ENCODE assay signal across 28 mouse cellular contexts in the genomic region with DNA sequence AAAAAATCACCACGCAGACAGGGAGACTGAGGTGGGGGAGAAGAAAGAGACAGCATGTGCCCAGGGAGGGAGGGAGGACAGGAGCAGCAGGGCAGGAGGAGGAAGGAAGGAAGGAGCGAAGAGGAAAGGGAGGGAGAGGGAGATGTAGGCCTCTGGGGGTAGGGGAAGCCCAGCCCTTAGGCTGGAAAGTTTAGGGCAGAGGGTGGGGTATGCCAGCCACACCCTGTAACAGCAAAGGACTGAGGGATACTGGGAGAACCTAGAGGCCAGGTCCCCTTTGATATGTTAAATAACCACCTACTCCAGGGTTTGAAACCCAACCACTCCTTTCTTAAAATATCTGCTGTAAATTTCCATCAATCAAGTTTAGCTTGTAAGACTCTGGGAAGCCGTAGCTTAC. TPM values are rescaled to one million over a fixed set of nuclear protein-coding genes. Genes with fewer than 3 reads are reported as not detected.
DNase-seq lines count a peak whose midpoint lies in the region; ATAC-seq and TF ChIP-seq lines count a peak whose summit lies in the region.
"Had no signal": no experiment of that assay in that cellular context is flagged by ENCODE, and none has a peak within 500 bp of the region (broad histone marks: within the 10 kb centered on the region; RNA-seq: fewer than 3 reads in every experiment).

No protein-coding gene starts in this region.

- 0 out of 2 replicates have a peak, but pooled peaks cover 3% of the 10 kb centered on the region for H3K4me1 ChIP-seq in hindbrain, embryonic 10.5 days (replicated peaks)
- H3K4me1 ChIP-seq in hindbrain, postnatal 0 days (ENCODE audit: insufficient read depth, low read length): no peaks in the 10 kb centered on the region
- H3K4me1 ChIP-seq in E14TG2a.4 (replicated peaks; ENCODE audit: low read depth, low read length) (peaks cover 92% of the 10 kb centered on the region), ES-E14 (ENCODE audit: control insufficient read depth in 2 of 2, insufficient read depth in 2 of 2, low read length in 2 of 2, poor library complexity in 1 of 2) (peaks cover 9 to 11% of the 10 kb centered on the region in 2 experiments; a peak in 3 of 4 replicates)
- no peaks in the 10 kb centered on the region for H3K4me1 ChIP-seq in intestine, embryonic 16.5 days (ENCODE audit: control insufficient read depth, insufficient read depth, low read length)
- H3K4me1 ChIP-seq in hindbrain, embryonic 14.5 days (replicated peaks; ENCODE audit: control insufficient read depth, insufficient read depth, low read length): no peaks in the 10 kb centered on the region
- H3K4me1 ChIP-seq: embryonic facial prominence, embryonic 15.5 days; heart, embryonic 10.5 days; heart, embryonic 15.5 days; hindbrain, embryonic 15.5 days had no signal

- H3K36me3 ChIP-seq in hindbrain, embryonic 10.5 days: no peaks in the 10 kb centered on the region
- no peaks in the 10 kb centered on the region for H3K36me3 ChIP-seq in hindbrain, postnatal 0 days (ENCODE audit: insufficient read depth, low read length)
- peaks cover 11% of the 10 kb centered on the region for H3K36me3 ChIP-seq in E14TG2a.4 (ENCODE audit: insufficient read depth, low read length)
- H3K36me3 ChIP-seq in ES-E14 (ENCODE audit: control insufficient read depth, insufficient read depth, low read length, poor library complexity, severe bottlenecking): peaks cover 2% of the 10 kb centered on the region; the same call in 1 of the 2 replicates
- H3K36me3 ChIP-seq in intestine, embryonic 16.5 days (ENCODE audit: control insufficient read depth, insufficient read depth, low read length): no peaks in the 10 kb centered on the region
- no peaks in the 10 kb centered on the region for H3K36me3 ChIP-seq in hindbrain, embryonic 14.5 days (replicated peaks; ENCODE audit: control insufficient read depth, insufficient read depth)
- H3K36me3 ChIP-seq: embryonic facial prominence, embryonic 15.5 days; forebrain, embryonic 10.5 days; heart, embryonic 10.5 days; heart, embryonic 15.5 days; hindbrain, embryonic 15.5 days had no signal

- H3K9ac ChIP-seq in hindbrain, postnatal 0 days (replicated peaks; ENCODE audit: low read length): no peak overlapping the region
- H3K9ac ChIP-seq in ES-E14 (ENCODE audit: insufficient read depth, low read depth, low read length, poor library complexity, severe bottlenecking): peak overlapping the region; percentile 26; the same call in 1 of the 2 replicates
- H3K9ac ChIP-seq in intestine, embryonic 16.5 days (ENCODE audit: low read depth, low read length): no peak overlapping the region
- no peak overlapping the region for H3K9ac ChIP-seq in hindbrain, embryonic 14.5 days
- H3K9ac ChIP-seq: embryonic facial prominence, embryonic 15.5 days; heart, embryonic 15.5 days; hindbrain, embryonic 15.5 days had no signal

- in situ Hi-C loops in ES-E14 (cut with MboI; ENCODE audit: low sequenced_read_pairs in 2 of 2, unreplicated experiment in 2 of 2): no loop called here

- H3K4me3 ChIP-seq in hindbrain, embryonic 10.5 days: no peak overlapping the region
- no peak overlapping the region for H3K4me3 ChIP-seq in hindbrain, postnatal 0 days (ENCODE audit: low read length)
- peak overlapping the region; percentile 45 for H3K4me3 ChIP-seq in E14TG2a.4 (replicated peaks; ENCODE audit: low read length)
- H3K4me3 ChIP-seq in ES-E14 (ENCODE audit: insufficient read depth in 1 of 2, low read depth in 1 of 2, low read length in 2 of 2, poor library complexity in 1 of 2, severe bottlenecking in 1 of 2): peak overlapping the region in 1 of 2 experiments; percentile 44; a peak in 2 of 4 replicates
- H3K4me3 ChIP-seq in intestine, embryonic 16.5 days (ENCODE audit: low read length): no peak overlapping the region
- no peak overlapping the region for H3K4me3 ChIP-seq in hindbrain, embryonic 14.5 days (replicated peaks; ENCODE audit: low read length)
- H3K4me3 ChIP-seq: embryonic facial prominence, embryonic 15.5 days; erythroblast, embryonic 14.5 days; forebrain, embryonic 10.5 days; gastrocnemius, adult 2 months; heart, embryonic 10.5 days; heart, embryonic 15.5 days; hindbrain, embryonic 15.5 days had no signal

- DNase-seq in hindbrain, embryonic 10.5 days (ENCODE audit: low spot score): no peak
- DNase-seq in hindbrain, postnatal 0 days (ENCODE audit: low spot score): no peak
- peak; percentile 75 for DNase-seq in ES-E14 (ENCODE audit: low read depth, low spot score)
- DNase-seq in hindbrain, embryonic 14.5 days (ENCODE audit: low spot score): no peak
- DNase-seq: adrenal gland, adult 8-10 months; adrenal gland, postnatal 36 days; cerebellum, adult 2 months; cerebellum, postnatal 14 days; embryo, embryonic 11 days; gastrocnemius, adult 2 months; gastrocnemius, postnatal 25 days; heart, adult 18-20 months; heart, postnatal 14 days had no signal

- 0 out of 2 replicates have a peak overlapping the region, but pooled peaks have one; percentile 5 for H3K27ac ChIP-seq in hindbrain, embryonic 10.5 days
- no peak overlapping the region for H3K27ac ChIP-seq in hindbrain, postnatal 0 days
- peak overlapping the region; percentile 98 for H3K27ac ChIP-seq in ES-E14 (ENCODE audit: insufficient read depth, low read depth, low read length, poor library complexity, severe bottlenecking)
- H3K27ac ChIP-seq in intestine, embryonic 16.5 days (ENCODE audit: low read length): no peak overlapping the region
- no peak overlapping the region for H3K27ac ChIP-seq in hindbrain, embryonic 14.5 days
- H3K27ac ChIP-seq: embryonic facial prominence, embryonic 15.5 days; forebrain, embryonic 10.5 days; gastrocnemius, adult 2 months; heart, embryonic 10.5 days; heart, embryonic 15.5 days; hindbrain, embryonic 15.5 days had no signal

- no peaks in the 10 kb centered on the region for H3K9me3 ChIP-seq in hindbrain, embryonic 10.5 days
- H3K9me3 ChIP-seq in hindbrain, postnatal 0 days (ENCODE audit: low read length): no peaks in the 10 kb centered on the region
- H3K9me3 ChIP-seq in E14TG2a.4 (ENCODE audit: low read length) (peaks cover 11% of the 10 kb centered on the region; the same call in 1 of the 2 replicates), ES-E14 (ENCODE audit: control insufficient read depth, insufficient read depth, low read depth, low read length) (no peaks in the 10 kb centered on the region)
- H3K9me3 ChIP-seq in intestine, embryonic 16.5 days (ENCODE audit: control insufficient read depth, low read length): no peaks in the 10 kb centered on the region
- H3K9me3 ChIP-seq in hindbrain, embryonic 14.5 days (ENCODE audit: control insufficient read depth, low read length): no peaks in the 10 kb centered on the region
- H3K9me3 ChIP-seq: embryonic facial prominence, embryonic 15.5 days; forebrain, embryonic 10.5 days; heart, embryonic 10.5 days; heart, embryonic 15.5 days; hindbrain, embryonic 15.5 days had no signal

- 60% methylated on average over 3 of the region's 3 CpGs for WGBS in hindbrain, embryonic 10.5 days
- WGBS in hindbrain, postnatal 0 days: 55% methylated on average over 3 of the region's 3 CpGs
- WGBS in intestine, embryonic 16.5 days: 61% methylated on average over 3 of the region's 3 CpGs
- 65% methylated on average over 3 of the region's 3 CpGs for WGBS in hindbrain, embryonic 14.5 days

- ATAC-seq in hindbrain, postnatal 0 days: no peak
- peak; percentile 60 for ATAC-seq in intestine, embryonic 16.5 days
- ATAC-seq in megakaryocyte, adult 5-6 weeks (ENCODE audit: poor library complexity, severe bottlenecking): no peak
- no peak for ATAC-seq in hindbrain, embryonic 14.5 days (ENCODE audit: low FRiP score)
- ATAC-seq: forebrain, embryonic 14.5 days; inflammation-experienced regulatory T-cells, adult 6 months had no signal

- TF ChIP-seq CTCF in hindbrain, postnatal 0 days (IDR thresholded peaks at IDR 0.05; ENCODE audit: low read depth): no peak
- TF ChIP-seq CTCF in E14TG2a.4 (conservative IDR thresholded peaks at IDR 0.05; ENCODE audit: low read length): no peak

- H3K4me2 ChIP-seq in hindbrain, postnatal 0 days (ENCODE audit: low read depth, low read length): no peak overlapping the region
- no peak overlapping the region for H3K4me2 ChIP-seq in intestine, embryonic 16.5 days (ENCODE audit: low read depth, low read length)
- H3K4me2 ChIP-seq in hindbrain, embryonic 14.5 days (replicated peaks): no peak overlapping the region
- H3K4me2 ChIP-seq: embryonic facial prominence, embryonic 15.5 days; heart, embryonic 15.5 days; hindbrain, embryonic 15.5 days had no signal

- H3K27me3 ChIP-seq in hindbrain, embryonic 10.5 days (ENCODE audit: insufficient read depth, poor library complexity, severe bottlenecking): no peaks in the 10 kb centered on the region
- H3K27me3 ChIP-seq in hindbrain, postnatal 0 days (ENCODE audit: insufficient read depth, low read length): no peaks in the 10 kb centered on the region
- no peaks in the 10 kb centered on the region for H3K27me3 ChIP-seq in E14TG2a.4 (ENCODE audit: insufficient read depth, low read length)
- H3K27me3 ChIP-seq in intestine, embryonic 16.5 days (replicated peaks; ENCODE audit: control insufficient read depth, insufficient read depth, low read length): no peaks in the 10 kb centered on the region
- no peaks in the 10 kb centered on the region for H3K27me3 ChIP-seq in hindbrain, embryonic 14.5 days (ENCODE audit: control insufficient read depth, insufficient read depth, low read length)
- H3K27me3 ChIP-seq: embryonic facial prominence, embryonic 15.5 days; heart, embryonic 15.5 days; hindbrain, embryonic 15.5 days had no signal

TF ChIP-seq in ES-E14, 5 proteins besides CTCF, POLR2A, EP300 and RAD21 (continues in another document):
- no peak for TF ChIP-seq MAFK (IDR thresholded peaks at IDR 0.05; ENCODE audit: insufficient read depth, low read depth, low read length)

RNA-seq across cellular contexts. Expression of gene Gsta3, which starts 16.0 kb away (rescaled TPM):
- polyA plus RNA-seq in hindbrain, embryonic 10.5 days (2016; fragmentation: Nextera tagmentation; extraction: Ambion mirVana): 0.21 and 0.26 TPM in 2 replicates
- total RNA-seq in hindbrain, postnatal 0 days (2014; rRNA removed): 0.31 and 0.40 TPM in 2 replicates
- 0.74 and 0.78 TPM in 2 replicates for polyA plus RNA-seq in hindbrain, postnatal 0 days (2015; fragmentation: Nextera tagmentation; extraction: Ambion mirVana)
- total RNA-seq in ES-E14 (2012; rRNA removed): 4.5 and 11.7 TPM in 2 replicates
- 11.9 and 17.9 TPM in 2 replicates for polyA plus RNA-seq in intestine, embryonic 16.5 days (2015; fragmentation: Nextera tagmentation; extraction: Ambion mirVana)
- total RNA-seq in megakaryocyte, adult 5-6 weeks (2015): not detected in 2 replicates
- not detected in 2 replicates for total RNA-seq in megakaryocyte, adult 5-6 weeks (2017)
- polyA plus RNA-seq in hindbrain, embryonic 14.5 days (2014; fragmentation: Nextera tagmentation; extraction: Ambion mirVana): 0.51 and 0.61 TPM in 2 replicates
- total RNA-seq: common myeloid progenitor, adult 5-6 weeks; hematopoietic stem cell, adult 5-6 weeks had no signal
- polyA plus RNA-seq: C2C12; embryonic facial prominence, embryonic 11.5 days had no signal

RNA-seq across cellular contexts. Expression of gene Tmem14a, which starts 38.0 kb away (rescaled TPM):
- 10.5 and 11.1 TPM in 2 replicates for polyA plus RNA-seq in hindbrain, embryonic 10.5 days (2016; fragmentation: Nextera tagmentation; extraction: Ambion mirVana)
- total RNA-seq in hindbrain, postnatal 0 days (2014; rRNA removed): 16.9 and 18.7 TPM in 2 replicates
- 26.5 and 27.8 TPM in 2 replicates for polyA plus RNA-seq in hindbrain, postnatal 0 days (2015; fragmentation: Nextera tagmentation; extraction: Ambion mirVana)
- total RNA-seq in ES-E14 (2012; rRNA removed): 5.7 and 5.8 TPM in 2 replicates
- 12.8 and 14.1 TPM in 2 replicates for polyA plus RNA-seq in intestine, embryonic 16.5 days (2015; fragmentation: Nextera tagmentation; extraction: Ambion mirVana)
- 0.73 and 1.2 TPM in 2 replicates for total RNA-seq in megakaryocyte, adult 5-6 weeks (2015)
- total RNA-seq in megakaryocyte, adult 5-6 weeks (2017): 0.73 and 0.95 TPM in 2 replicates
- 19.5 and 20.0 TPM in 2 replicates for polyA plus RNA-seq in hindbrain, embryonic 14.5 days (2014; fragmentation: Nextera tagmentation; extraction: Ambion mirVana)
- polyA plus RNA-seq: erythroblast, embryonic 14.5 days had no signal

Comparison
In these comparisons a context has a peak if more than half of its experiments do, and no peak if none do; other contexts are left out.
1. H3K27ac ChIP-seq: peak in hindbrain, embryonic 10.5 days (single experiment) and ES-E14 (single experiment); none in hindbrain, postnatal 0 days (single experiment), intestine, embryonic 16.5 days (single experiment) and hindbrain, embryonic 14.5 days (single experiment).